Mouse (Mus musculus) stomach, postnatal 0 days (tissue): ENCODE measurements around the gene Bap1.

Experiments
- CTCF ChIP-seq: IDR thresholded peaks from 2 replicates; pipeline ENCODE4 v1.5.1; 2016; ENCODE audit warnings: antibody characterized with exemption, low read depth, mild to moderate bottlenecking, moderate library complexity
- EP300 ChIP-seq: optimal IDR thresholded peaks from 2 replicates; pipeline ENCODE3; 2016; ENCODE audit warnings: antibody characterized with exemption

- TF ChIP-seq EP300 = no peak
- TF ChIP-seq CTCF = no peak
Observed at GRCm38 (mm10) chr14:31233070-31233995, 17.9 kb upstream of the Bap1 start.
